Mouse (Mus musculus) left cerebral cortex, postnatal 4 days (tissue): ENCODE data around the gene Elob. TPM values are rescaled to one million over a fixed set of nuclear protein-coding genes. Genes with fewer than 3 reads are reported as not detected.

ENCODE experiments used
- DNase-seq: peaks from one replicate; pipeline ENCODE4 v3.0.0-alpha.2; 2022
- intact Hi-C: fragments of 180-260 bp; cut with DNase I; formaldehyde crosslinking; loops from one replicate; pipeline ENCODE4 v1.15.1; 2025
- total RNA-seq, 2 experiments: library from RNA; stranded (reverse); gene quantifications; 2 replicates each; pipeline ENCODE4 v1.2.3; 2021

Gene Elob
- 100 to 1,000 TPM; 435 to 447 TPM for total RNA-seq

DNA sequence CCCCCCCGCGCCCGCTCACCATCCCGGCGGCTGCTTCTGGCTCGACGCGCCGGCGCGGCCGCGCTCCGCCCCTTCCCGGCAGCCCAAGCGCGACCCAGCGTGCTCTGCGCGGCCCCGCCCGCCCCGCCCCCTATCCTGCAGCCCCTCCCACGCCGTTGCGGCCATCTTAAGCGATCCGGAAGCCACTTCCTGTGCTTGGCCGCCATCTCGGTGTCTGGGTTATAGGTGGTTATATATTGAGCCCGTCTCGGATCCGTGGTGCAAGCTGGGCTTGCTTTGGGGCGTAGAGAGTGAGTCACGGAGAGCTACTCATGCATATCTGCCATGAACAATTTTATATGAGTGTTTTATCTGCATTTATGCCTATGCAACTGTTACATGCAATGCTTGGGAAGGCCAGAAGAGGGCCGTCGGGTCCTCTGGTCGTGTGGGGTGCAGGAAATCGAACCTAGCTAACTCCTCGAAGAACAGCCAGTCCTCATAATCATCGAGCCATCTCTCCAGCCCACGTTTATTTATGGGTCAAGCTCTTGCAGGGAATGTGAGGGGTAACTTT is at the start of gene Elob:
TSS of gene Elob (minus strand) at position 73 of the 556 bp plus-strand sequence.
- intact Hi-C loops = no loop called here
- DNase-seq = peak; percentile 90

- intact Hi-C loops = no loop called here
- peak; percentile 23 for DNase-seq
These were observed 48.2 kb upstream of the Elob start for GRCm38 (mm10) chr17:23877166-23877565.

GRCm38 (mm10) chr17:23876741-23877140 is 47.8 kb upstream of the Elob start:
- peak; percentile 28 for DNase-seq
- intact Hi-C loops = no loop called here

DNA sequence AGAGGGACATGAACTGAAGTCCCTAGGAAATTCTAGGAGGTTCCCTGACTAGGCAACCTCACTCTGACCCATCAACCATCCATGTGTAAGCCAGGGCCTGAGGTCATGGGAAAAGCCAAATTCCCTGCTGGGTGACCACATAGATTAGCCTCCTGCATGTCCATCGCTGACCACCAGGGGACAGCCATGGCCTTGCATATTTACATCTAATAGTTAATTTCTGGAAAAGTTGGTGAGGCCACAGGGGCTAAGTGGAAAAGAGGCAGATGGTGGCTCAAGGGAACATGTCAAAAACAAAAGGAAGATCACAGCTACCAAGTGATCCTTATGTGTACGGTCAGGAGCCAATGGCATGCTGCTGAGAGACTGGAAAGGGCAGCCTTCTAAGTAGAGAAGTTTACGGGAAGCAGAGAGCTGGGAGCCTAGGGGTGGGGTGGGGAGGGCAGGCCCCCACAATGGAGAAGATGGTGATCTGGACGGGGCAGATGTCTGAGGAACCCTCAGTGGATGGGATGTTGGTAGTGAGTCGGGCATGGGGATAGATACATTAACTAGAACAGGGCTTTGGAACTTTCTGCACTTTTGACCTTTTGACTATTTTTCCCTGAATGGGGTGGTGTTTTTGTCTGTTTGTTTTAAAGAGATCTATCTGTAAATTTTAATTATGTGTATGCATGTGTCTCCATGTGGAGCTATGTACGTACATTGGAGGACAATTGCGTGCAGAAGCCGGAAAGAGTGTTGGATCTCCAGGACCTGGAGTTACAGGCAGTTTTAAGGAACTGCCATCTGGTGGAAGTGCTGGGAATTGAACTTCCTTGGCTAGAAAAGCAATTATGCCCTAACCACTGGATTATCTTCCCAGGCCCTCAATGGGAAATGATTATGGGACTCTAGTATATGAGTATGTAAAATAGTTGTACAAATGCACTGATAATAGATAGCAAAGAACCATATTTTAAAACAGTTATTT is 45.2 kb upstream of the Elob start:
- intact Hi-C loops = no loop called here
- peak; percentile 59 for DNase-seq

DNA sequence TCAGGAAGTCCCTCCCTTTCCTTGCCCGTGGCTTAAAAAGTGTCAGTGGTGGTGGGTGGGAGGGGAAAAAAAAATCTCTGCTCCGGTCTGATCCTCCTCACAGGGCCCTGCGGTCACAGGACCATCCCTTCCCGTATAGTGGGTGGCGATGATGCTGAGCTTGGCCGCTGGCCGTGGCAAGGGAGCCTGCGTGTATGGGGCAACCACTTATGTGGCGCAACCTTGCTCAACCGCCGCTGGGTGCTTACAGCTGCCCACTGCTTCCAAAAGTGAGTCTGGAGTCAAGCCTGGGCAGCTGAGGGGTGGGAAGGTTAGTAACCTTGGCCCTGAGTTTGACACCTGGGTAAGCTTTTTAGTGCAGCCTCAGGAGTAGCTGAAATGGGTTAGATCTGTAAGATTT is 39.6 kb upstream of the Elob start:
- no peak for DNase-seq
- intact Hi-C loops = no loop called here

GRCm38 (mm10) chr17:23867756-23868155 is 38.8 kb upstream of the Elob start, which contains the start of gene Prss21:
TSS of gene Prss21 (plus strand) at chr17:23868056.
- intact Hi-C loops = no loop called here
- no peak for DNase-seq

GRCm38 (mm10) chr17:23862926-23863325 is 34.0 kb upstream of the Elob start:
- intact Hi-C loops = no loop called here
- DNase-seq = no peak

- no peak for DNase-seq
- intact Hi-C loops = no loop called here
These were observed 29.0 kb upstream of the Elob start for GRCm38 (mm10) chr17:23857913-23858312.

GRCm38 (mm10) chr17:23857193-23857592 is 28.3 kb upstream of the Elob start:
- intact Hi-C loops = no loop called here
- no peak for DNase-seq

GRCm38 (mm10) chr17:23854229-23854765 is 25.4 kb upstream of the Elob start:
- DNase-seq = no peak
- intact Hi-C loops = loop anchor here (5.0 kb wide), 1 partner anchor 108 kb away; no protein-coding TSS in a partner anchor

- intact Hi-C loops = loop anchor here (5.0 kb wide), 1 partner anchor 109 kb away; no protein-coding TSS in a partner anchor
- DNase-seq = peak; percentile 77
These were observed 24.4 kb upstream of the Elob start for GRCm38 (mm10) chr17:23853292-23853691.

- peak; percentile 69 for DNase-seq
- intact Hi-C loops = loop anchor here (5.0 kb wide), 1 partner anchor 111 kb away; no protein-coding TSS in a partner anchor
These were observed 22.2 kb upstream of the Elob start for GRCm38 (mm10) chr17:23850853-23851749.

DNA sequence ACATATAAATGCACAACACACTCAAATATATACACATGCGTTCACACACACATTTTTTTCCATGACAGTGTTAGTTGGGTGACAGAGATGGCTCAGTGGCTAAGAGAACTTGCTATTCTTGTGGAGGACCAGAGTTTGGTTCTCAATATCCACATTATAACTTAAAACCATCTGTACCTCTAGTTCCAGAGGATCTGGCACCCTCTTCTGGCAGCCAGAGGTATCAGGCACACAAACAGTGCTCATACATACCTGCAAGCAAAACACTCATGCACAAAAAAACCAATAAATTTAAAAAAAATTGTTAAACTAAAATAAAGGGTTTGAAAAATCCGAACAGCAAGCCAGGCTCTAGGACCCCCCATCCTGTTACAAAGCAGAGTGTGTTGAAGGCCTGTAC is 21.1 kb upstream of the Elob start:
- intact Hi-C loops = loop anchor here (5.0 kb wide), 1 partner anchor 112 kb away; no protein-coding TSS in a partner anchor
- no peak for DNase-seq

DNA sequence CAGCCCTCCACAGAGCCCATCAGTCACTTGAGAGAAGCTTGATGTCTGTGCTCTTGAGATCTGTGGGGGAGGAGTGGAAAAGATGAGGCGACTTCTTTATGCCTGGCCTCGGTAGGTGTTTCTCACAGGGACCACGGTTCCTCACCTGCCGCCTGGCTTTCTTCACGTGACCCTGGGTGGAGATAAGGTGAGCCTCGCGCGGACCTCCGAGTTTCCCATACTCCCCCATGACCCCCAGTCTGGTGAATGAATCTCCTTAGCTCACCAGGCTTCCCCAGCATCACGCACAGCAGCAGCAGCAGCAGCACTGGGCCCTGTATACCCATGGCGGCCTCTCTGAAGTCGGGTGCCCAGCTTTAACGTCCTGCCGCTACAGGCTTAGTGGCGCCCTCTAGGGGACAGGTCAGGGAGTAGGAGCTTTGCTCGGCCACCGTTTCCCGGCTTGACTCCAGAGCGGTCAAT is 14.9 kb upstream of the Elob start, which contains the start of the genes Prss32 and Prss41:
TSS of gene Prss32 (plus strand) at position 44 of the 462 bp plus-strand sequence.
TSS of gene Prss41 (minus strand) at position 361 of the 462 bp plus-strand sequence.
- intact Hi-C loops = no loop called here
- peak; percentile 59 for DNase-seq

DNA sequence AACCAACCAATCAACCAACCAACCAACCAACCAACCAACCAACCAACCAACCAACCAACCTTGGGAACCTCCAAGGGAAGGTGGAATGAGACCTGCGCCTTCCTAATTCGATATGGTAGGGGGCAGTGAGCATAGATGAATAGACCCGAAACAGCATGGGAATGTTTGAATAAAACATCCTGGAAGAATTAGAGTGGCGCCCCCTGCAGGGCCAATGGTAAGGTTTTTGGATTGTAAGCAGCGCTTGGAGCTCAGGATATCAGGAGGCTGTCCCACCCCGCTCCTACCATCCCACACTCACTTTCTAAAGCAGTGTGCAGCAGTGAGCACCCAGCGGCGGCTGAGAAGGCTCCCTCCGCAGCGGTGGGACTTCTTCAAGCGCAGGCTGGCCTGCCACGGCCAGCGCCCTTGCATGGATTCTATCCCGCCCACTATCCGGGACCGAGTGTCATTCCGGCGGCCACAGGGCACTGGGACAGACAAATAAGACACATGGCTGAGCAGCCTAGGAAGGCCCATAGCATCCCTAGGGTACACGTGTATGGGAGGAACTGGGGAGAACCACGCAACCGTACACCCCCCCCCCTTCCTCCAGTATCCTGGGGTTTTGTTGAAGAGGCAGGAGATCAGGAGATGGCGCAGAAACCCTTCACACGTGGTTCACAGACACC is 14.3 kb upstream of the Elob start:
- intact Hi-C loops = no loop called here
- DNase-seq = no peak

- peak; percentile 58 for DNase-seq
- intact Hi-C loops = no loop called here
These were observed 12.2 kb upstream of the Elob start for GRCm38 (mm10) chr17:23841145-23841544.

- no peak for DNase-seq
- intact Hi-C loops = no loop called here
These were observed 7.2 kb upstream of the Elob start, which contains the start of gene Prss33 for GRCm38 (mm10) chr17:23836006-23836575. TSS of gene Prss33 (minus strand) at chr17:23836056.

DNA sequence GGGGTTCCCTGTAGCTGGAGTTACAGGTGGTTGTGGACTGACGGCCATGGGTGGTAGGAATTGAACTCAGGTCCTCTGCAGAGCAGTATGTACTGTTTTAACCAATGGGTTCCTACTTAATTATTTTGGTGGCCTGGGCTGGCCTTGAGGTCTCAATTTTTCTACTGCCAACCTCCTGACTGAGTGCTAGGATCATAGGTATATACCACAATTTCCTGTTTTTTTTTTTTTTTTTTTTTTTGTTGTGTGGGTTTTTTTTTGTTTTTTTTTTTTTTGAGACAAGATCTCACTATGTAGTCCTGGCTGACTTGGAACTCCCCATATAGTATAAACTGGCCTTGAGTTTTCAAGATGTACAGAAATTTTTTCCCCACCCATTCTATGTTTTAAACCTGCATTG is 2.3 kb upstream of the Elob start:
- intact Hi-C loops = no loop called here

More for the DNA sequence above, 2.3 kb upstream of the Elob start:
- no peak for DNase-seq
